18 mouse cellular contexts compared by ENCODE assay signal in genomic region chr12:29337336-29337735, GRCm38 (mm10).
"Had no signal": no experiment of that assay in that cellular context is flagged by ENCODE, and none has a peak within 500 bp of the region (broad histone marks: within the 10 kb centered on the region; RNA-seq: fewer than 3 reads in every experiment).

No protein-coding gene starts in this region.

- H3K9ac ChIP-seq: kidney, embryonic 15.5 days; liver, embryonic 13.5 days; midbrain, embryonic 12.5 days; midbrain, embryonic 15.5 days; neural tube, embryonic 13.5 days had no signal

- H3K9me3 ChIP-seq: kidney, embryonic 15.5 days; liver, embryonic 13.5 days; midbrain, embryonic 12.5 days; midbrain, embryonic 15.5 days; neural tube, embryonic 13.5 days had no signal

- H3K4me1 ChIP-seq: kidney, embryonic 15.5 days; liver, embryonic 13.5 days; midbrain, embryonic 15.5 days had no signal

- ATAC-seq: midbrain, embryonic 15.5 days had no signal

- H3K4me3 ChIP-seq: kidney, embryonic 15.5 days; left cerebral cortex, adult 2 months; liver, embryonic 13.5 days; midbrain, embryonic 12.5 days; midbrain, embryonic 15.5 days; myocyte; neural tube, embryonic 13.5 days had no signal

- H3K27ac ChIP-seq: kidney, embryonic 15.5 days; left cerebral cortex, adult 2 months; liver, embryonic 13.5 days; midbrain, embryonic 12.5 days; midbrain, embryonic 15.5 days had no signal

- DNase-seq: kidney, adult 8-10 months; kidney, postnatal 10 days; kidney, postnatal 36 days; layer of hippocampus, postnatal 36 days; liver, embryonic 13.5 days; lung, adult 2 months; lung, postnatal 14 days; lung, postnatal 4 days; retina, postnatal 1 day; right cerebral cortex, postnatal 25 days; spleen, adult 18-20 months; thymus, postnatal 25 days had no signal

- H3K27me3 ChIP-seq: kidney, embryonic 15.5 days; liver, embryonic 13.5 days; midbrain, embryonic 12.5 days; midbrain, embryonic 15.5 days; neural tube, embryonic 13.5 days had no signal

- H3K4me2 ChIP-seq: kidney, embryonic 15.5 days; liver, embryonic 13.5 days; midbrain, embryonic 12.5 days; midbrain, embryonic 15.5 days; neural tube, embryonic 13.5 days had no signal

- H3K36me3 ChIP-seq: kidney, embryonic 15.5 days; liver, embryonic 13.5 days; midbrain, embryonic 12.5 days; midbrain, embryonic 15.5 days; neural tube, embryonic 13.5 days had no signal
